Mouse (Mus musculus) liver, adult 10 weeks (tissue): Measurements from ENCODE around the gene Ccn1. TPM values are rescaled to one million over a fixed set of nuclear protein-coding genes. Genes with fewer than 3 reads are reported as not detected.

ENCODE experiments used
- polyA plus RNA-seq: library from polyadenylated mRNA; stranded (reverse); fragments of 350-450 nt; fragmentation: Illumina TruSeq; extraction: RNeasy Lipid Tissue Mini Kit (QIAGEN cat#74804); gene quantifications from one replicate; pipeline ENCODE4 v1.2.3, GENCODE M21; 2014; ENCODE audit warnings: low read depth, low replicate concordance

The Ccn1 gene
- 11.2 TPM for polyA plus RNA-seq

GRCm38 (mm10) chr3:145649852-145650202, at the start of gene Ccn1:
Gene Ccn1, minus strand, starts transcription at chr3:145649981.

Other genes starting within 250 kb of the Ccn1 start
- 15.2 TPM for gene Znhit6, start 73.8 kb downstream of the Ccn1 start, polyA plus RNA-seq
- gene Ddah1, start 108.7 kb upstream of the Ccn1 start, polyA plus RNA-seq = 188 TPM